Mouse (Mus musculus) midbrain, embryonic 13.5 days (tissue): ENCODE data around the gene Eif5b. TPM values are rescaled to one million over a fixed set of nuclear protein-coding genes. Genes with fewer than 3 reads are reported as not detected.
"Not testable (repeated sequence)": the region's sequence is repeated elsewhere in the genome, so short reads cannot be mapped to it uniquely, and the experiment has no call there.

Source experiments
- ATAC-seq: fragments of 200-750 bp; cut with Nextera tagmentation; 2 replicates; pipeline ENCODE4 v1.8.0; 2017; ENCODE audit warnings: mild to moderate bottlenecking, moderate TSS enrichment, moderate library complexity
- H3K27ac ChIP-seq: fragments of 300-500 bp; sonication (generic); 2 replicates; pipeline ENCODE4 v1.5.1; 2015; ENCODE audit warnings: inconsistent platforms, mild to moderate bottlenecking, moderate library complexity
- H3K27me3 ChIP-seq: fragments of 300-500 bp; sonication (generic); 2 replicates; pipeline ENCODE4 v1.6.1; 2015; ENCODE audit warnings: mild to moderate bottlenecking, inconsistent platforms
- H3K36me3 ChIP-seq: fragments of 300-500 bp; sonication (generic); 2 replicates; pipeline ENCODE4 v1.6.1; 2015; ENCODE audit warnings: mild to moderate bottlenecking, inconsistent platforms
- H3K4me1 ChIP-seq: fragments of 300-500 bp; sonication (generic); replicated peaks from 2 replicates; pipeline ENCODE4 v1.6.1; 2015; ENCODE audit warnings: inconsistent platforms
- H3K4me2 ChIP-seq: fragments of 300-500 bp; sonication (generic); replicated peaks from 2 replicates; pipeline ENCODE4 v1.6.1; 2015; ENCODE audit warnings: moderate library complexity, mild to moderate bottlenecking, inconsistent platforms
- H3K4me3 ChIP-seq: fragments of 300-500 bp; sonication (generic); replicated peaks from 2 replicates; pipeline ENCODE4 v1.5.1; 2015; ENCODE audit warnings: mild to moderate bottlenecking, inconsistent platforms
- H3K9ac ChIP-seq: fragments of 300-500 bp; sonication (generic); replicated peaks from 2 replicates; pipeline ENCODE4 v1.6.1; 2015; ENCODE audit warnings: mild to moderate bottlenecking, inconsistent platforms
- H3K9me3 ChIP-seq: fragments of 300-500 bp; sonication (generic); 2 replicates; pipeline ENCODE4 v1.6.1; 2016; ENCODE audit warnings: mild to moderate bottlenecking, inconsistent platforms
- WGBS: fragments of 180-500 bp; shearing (Covaris S2); methylation state at CpG from one replicate; pipeline ENCODE4 v1.1.7; 2015; 5-methylcytosine and 5-hydroxymethylcytosine counted together
- polyA plus RNA-seq: library from polyadenylated mRNA; unstranded; fragments of >200 nt; fragmentation: Nextera tagmentation; extraction: Ambion mirVana; gene quantifications from 2 replicates; pipeline ENCODE4 v1.2.1, GENCODE M21; 2015

The Eif5b gene
- polyA plus RNA-seq: 26.5 and 27.0 TPM in 2 replicates

DNA sequence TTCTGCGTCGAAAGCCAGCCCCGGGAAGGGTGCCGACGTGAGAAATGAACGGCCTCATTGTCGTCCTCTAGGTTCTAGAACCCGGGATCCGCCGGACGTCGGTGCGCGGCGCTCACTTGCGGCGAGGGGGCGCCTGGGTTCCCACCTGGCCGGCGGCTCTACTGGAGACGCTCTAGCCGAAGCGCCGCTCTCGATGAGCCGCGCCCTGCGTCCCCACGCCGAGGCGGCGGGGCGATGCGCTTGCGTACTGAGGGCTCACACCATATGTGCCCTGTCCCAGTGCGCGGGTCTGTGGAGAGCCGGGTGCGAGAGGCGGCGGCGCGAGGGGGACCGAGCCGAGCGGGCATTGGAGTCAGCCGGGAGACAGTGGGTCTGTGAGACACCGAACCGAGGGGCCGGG lies at the start of gene Eif5b, which contains the start of gene Txndc9:
Gene Eif5b, plus strand, starts transcription at position 144 of the 400 bp plus-strand sequence.
Gene Txndc9, minus strand, starts transcription at position 27 of the 400 bp plus-strand sequence.
- peak within 1 kb of the TSS; percentile 97 for H3K9ac ChIP-seq
- H3K4me1 ChIP-seq: peaks cover 21% of the 10 kb centered on the region
- peak within 1 kb of the TSS; percentile 85 for H3K4me2 ChIP-seq
- H3K4me3 ChIP-seq: peak within 1 kb of the TSS; percentile 95
- WGBS: under 1% methylated on average over 49 of the region's 50 CpGs
- H3K27me3 ChIP-seq: no peaks in the 10 kb centered on the region
- peak within 1 kb of the TSS; percentile 93 for H3K27ac ChIP-seq
- no peaks in the 10 kb centered on the region for H3K9me3 ChIP-seq
- peak; percentile 94 for ATAC-seq
- peaks cover 27% of the 10 kb centered on the region for H3K36me3 ChIP-seq

DNA sequence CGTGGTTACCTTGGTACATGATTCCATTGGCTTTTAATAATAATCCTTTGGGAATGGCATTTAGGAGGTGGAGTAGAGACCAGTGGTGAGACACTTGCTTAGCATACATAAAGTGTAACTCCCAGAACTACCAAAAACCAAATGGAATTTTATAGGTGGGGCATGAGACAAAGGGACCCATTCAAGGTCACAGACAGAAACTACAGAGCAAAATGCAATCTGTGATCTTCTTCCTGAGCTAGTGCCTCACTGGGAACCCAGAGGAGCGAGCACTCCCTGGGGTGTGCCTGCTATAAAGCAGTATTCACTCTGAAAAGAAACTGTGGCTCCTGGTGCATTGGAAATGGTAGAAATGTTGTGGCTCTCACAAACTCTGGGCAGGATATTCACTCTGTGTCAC lies 48.9 kb upstream of the Eif5b start:
- Histone ChIP-seq H3K27me3 (no peaks in the 10 kb centered on the region), H3K9me3 (no peaks in the 10 kb centered on the region), H3K4me3 (no peak overlapping the region), H3K9ac (no peak overlapping the region), H3K4me1 (no peaks in the 10 kb centered on the region), H3K27ac (no peak overlapping the region), H3K36me3 (no peaks in the 10 kb centered on the region), H3K4me2 (no peak overlapping the region)
- no peak for ATAC-seq
- WGBS: 88% methylated on average over 2 of the region's 2 CpGs

DNA sequence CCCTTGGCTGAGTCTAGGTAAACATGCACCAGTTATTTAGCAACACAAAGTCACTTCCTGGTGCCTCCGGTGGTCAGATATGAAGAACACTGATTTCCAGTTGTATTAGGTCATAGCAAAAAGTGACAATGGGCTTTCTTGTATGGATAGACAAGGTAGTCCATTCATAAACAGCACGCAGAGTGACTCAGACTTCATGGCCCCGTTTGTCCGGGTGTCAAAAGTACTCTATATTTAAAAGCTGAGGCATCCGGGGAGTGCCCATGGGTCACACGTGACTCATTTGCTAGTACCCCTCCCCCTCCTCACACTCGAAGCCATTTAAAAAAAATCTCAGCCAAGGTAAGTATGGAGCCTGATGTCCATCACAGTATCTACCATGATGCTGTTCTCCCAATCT lies 43.0 kb upstream of the Eif5b start:
- H3K27me3 ChIP-seq: no peaks in the 10 kb centered on the region
- no peaks in the 10 kb centered on the region for H3K36me3 ChIP-seq
- H3K4me3 ChIP-seq: no peak overlapping the region
- H3K4me1 ChIP-seq: 0 out of 2 replicates have a peak, but pooled peaks cover 6% of the 10 kb centered on the region
- ATAC-seq: no peak
- H3K4me2 ChIP-seq: no peak overlapping the region
- WGBS: 90% methylated on average over 7 of the region's 7 CpGs
- H3K9ac ChIP-seq: no peak overlapping the region
- no peak overlapping the region for H3K27ac ChIP-seq
- no peaks in the 10 kb centered on the region for H3K9me3 ChIP-seq

DNA sequence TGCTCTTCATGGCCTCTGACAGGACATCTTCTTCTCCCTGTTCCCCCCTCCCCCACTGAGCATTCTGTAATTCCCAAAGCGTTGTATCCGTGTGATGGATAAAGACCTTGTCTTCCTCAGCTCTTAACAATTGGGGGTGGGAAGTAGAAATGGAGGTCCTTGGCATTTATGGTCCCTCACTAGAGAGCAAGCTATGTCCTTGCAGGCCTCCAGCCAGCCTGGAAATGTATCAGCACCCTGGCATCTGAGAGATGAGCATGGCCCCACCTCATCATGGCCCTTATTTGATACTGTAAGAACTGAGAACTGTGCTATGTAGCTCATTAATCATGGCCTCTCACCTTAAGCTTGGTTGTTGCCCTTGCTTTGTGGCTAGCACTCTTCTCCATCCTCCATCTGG lies 42.6 kb upstream of the Eif5b start:
- H3K36me3 ChIP-seq: no peaks in the 10 kb centered on the region
- H3K9ac ChIP-seq: no peak overlapping the region
- H3K4me3 ChIP-seq: no peak overlapping the region
- no peaks in the 10 kb centered on the region for H3K9me3 ChIP-seq
- WGBS: 91% methylated on average over 2 of the region's 2 CpGs
- H3K27me3 ChIP-seq: no peaks in the 10 kb centered on the region
- no peak overlapping the region for H3K4me2 ChIP-seq
- ATAC-seq: no peak
- H3K27ac ChIP-seq: no peak overlapping the region
- 0 out of 2 replicates have a peak, but pooled peaks cover 6% of the 10 kb centered on the region for H3K4me1 ChIP-seq

DNA sequence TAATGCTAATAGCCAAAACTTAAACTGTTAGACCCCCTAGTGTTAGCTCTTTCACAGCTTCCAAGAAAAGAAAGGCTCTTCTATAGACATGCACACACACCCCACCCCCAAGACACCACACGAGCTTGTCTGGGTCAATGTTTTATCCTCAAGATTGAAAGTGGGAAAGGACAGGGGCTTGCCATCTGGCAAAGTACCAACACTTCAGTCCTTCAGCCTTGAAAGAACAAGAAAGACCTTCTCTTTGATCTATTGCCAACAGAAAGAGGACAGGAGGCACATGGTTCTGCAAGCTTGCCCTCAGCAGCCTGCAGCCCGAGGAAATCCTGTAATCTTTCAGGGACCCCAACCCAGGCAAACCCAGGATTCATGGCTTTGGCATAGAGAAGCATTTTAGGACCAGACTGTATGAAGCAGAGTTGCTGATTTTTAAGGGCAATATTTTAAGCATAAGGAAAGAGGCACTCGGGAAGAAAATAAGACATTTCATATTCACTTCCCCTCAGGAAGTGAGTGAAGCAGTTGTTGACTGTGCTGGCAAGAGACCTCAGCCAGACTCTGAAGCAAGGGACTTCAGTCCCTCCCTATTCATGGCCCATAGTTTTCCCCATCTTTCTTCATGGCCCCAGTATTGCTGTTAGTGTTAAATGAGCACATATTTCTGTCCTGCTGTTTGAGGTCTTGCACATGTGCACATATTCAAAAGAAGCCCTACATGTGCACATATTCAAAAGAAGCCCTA lies 40.9 kb upstream of the Eif5b start:
- no peak overlapping the region for H3K4me2 ChIP-seq
- 0 out of 2 replicates have a peak, but pooled peaks cover 6% of the 10 kb centered on the region for H3K4me1 ChIP-seq
- no peaks in the 10 kb centered on the region for H3K27me3 ChIP-seq
- 0 out of 2 replicates have a peak, but pooled peaks cover 2% of the 10 kb centered on the region for H3K9me3 ChIP-seq
- H3K27ac ChIP-seq: no peak overlapping the region
- ATAC-seq: no peak
- no peaks in the 10 kb centered on the region for H3K36me3 ChIP-seq
- H3K9ac ChIP-seq: no peak overlapping the region
- 28% methylated on average over 3 of the region's 3 CpGs for WGBS
- no peak overlapping the region for H3K4me3 ChIP-seq

DNA sequence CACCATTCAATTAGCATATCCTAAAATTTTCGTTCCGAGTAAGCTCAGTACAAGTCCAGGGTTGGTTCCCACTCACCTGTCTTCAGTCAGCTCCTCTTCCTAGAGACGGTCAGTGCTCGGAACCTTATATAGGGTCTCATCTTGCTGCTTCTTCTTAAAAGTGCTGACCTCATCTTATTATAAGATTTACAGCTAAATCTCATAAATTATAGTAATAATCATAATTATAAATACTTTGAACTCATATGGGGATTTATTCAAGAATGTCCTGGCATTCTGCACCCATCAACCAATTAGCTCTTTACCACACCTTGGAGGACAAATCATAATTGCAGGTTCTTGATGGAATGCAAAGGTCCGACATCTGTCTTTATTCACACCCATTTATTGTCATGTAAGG lies 40.2 kb upstream of the Eif5b start, which contains the start of gene Lyg1:
Gene Lyg1, minus strand, starts transcription at position 101 of the 400 bp plus-strand sequence.
- H3K4me1 ChIP-seq: 0 out of 2 replicates have a peak, but pooled peaks cover 6% of the 10 kb centered on the region
- 0 out of 2 replicates have a peak, but pooled peaks cover 3% of the 10 kb centered on the region for H3K9me3 ChIP-seq
- 90% methylated on average over 5 of the region's 5 CpGs for WGBS
- no peaks in the 10 kb centered on the region for H3K36me3 ChIP-seq
- H3K27me3 ChIP-seq: no peaks in the 10 kb centered on the region
- no peak within 1 kb of the TSS for H3K4me2 ChIP-seq
- no peak within 1 kb of the TSS for H3K27ac ChIP-seq
- H3K9ac ChIP-seq: no peak within 1 kb of the TSS
- no peak for ATAC-seq
- H3K4me3 ChIP-seq: no peak within 1 kb of the TSS

DNA sequence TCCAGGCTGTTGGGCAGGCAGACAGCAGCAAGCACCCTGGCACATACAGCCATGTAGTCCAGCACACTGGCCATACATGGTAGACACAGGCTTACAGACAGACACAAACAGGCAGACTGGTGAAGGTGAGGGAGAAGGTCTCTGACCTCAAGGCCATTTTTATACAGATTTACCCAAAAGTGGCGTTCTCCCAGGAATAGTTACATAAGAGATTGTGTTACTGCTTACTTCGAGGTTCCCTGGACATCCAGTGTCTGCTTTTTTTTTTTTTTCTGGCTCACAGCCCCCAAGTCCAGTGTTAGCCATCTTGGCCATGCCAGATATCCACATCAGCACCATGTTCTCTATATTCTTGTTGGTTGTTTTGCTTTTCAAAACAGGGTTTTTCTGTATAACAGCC lies 39.3 kb upstream of the Eif5b start:
- H3K36me3 ChIP-seq: no peaks in the 10 kb centered on the region
- H3K4me2 ChIP-seq: no peak overlapping the region
- no peak overlapping the region for H3K27ac ChIP-seq
- no peak for ATAC-seq
- 0 out of 2 replicates have a peak, but pooled peaks cover 3% of the 10 kb centered on the region for H3K9me3 ChIP-seq
- no peak overlapping the region for H3K4me3 ChIP-seq
- H3K4me1 ChIP-seq: 0 out of 2 replicates have a peak, but pooled peaks cover 6% of the 10 kb centered on the region
- H3K9ac ChIP-seq: no peak overlapping the region
- WGBS: 92% methylated on average over 2 of the region's 2 CpGs
- no peaks in the 10 kb centered on the region for H3K27me3 ChIP-seq

DNA sequence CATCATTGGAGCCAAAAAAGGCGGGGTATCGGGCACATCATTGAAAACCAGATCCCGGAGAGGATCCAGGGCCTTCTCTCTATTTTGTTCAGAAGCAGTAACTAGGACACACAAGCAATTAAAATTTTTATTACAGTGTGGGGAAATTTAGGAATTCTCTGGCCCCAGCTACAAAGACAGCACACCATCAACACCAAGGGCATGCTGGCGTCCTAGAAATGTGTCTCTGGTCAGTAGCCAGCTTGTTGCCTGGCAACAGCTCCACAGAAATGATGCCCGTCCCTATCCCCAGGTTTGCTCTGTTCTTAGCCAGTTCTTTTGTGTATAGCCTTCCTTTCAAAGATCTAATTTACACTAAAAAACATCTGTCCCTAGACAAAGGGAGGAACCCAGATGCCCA lies 38.3 kb upstream of the Eif5b start:
- Histone ChIP-seq H3K4me3 (no peak overlapping the region), H3K36me3 (no peaks in the 10 kb centered on the region), H3K27ac (no peak overlapping the region), H3K4me1 (0 out of 2 replicates have a peak, but pooled peaks cover 6% of the 10 kb centered on the region), H3K27me3 (no peaks in the 10 kb centered on the region), H3K9ac (no peak overlapping the region), H3K4me2 (no peak overlapping the region), H3K9me3 (0 out of 2 replicates have a peak, but pooled peaks cover 3% of the 10 kb centered on the region)
- 63% methylated on average over 5 of the region's 5 CpGs for WGBS
- 0 out of 2 replicates have a peak, but pooled peaks have one; percentile 53 for ATAC-seq

DNA sequence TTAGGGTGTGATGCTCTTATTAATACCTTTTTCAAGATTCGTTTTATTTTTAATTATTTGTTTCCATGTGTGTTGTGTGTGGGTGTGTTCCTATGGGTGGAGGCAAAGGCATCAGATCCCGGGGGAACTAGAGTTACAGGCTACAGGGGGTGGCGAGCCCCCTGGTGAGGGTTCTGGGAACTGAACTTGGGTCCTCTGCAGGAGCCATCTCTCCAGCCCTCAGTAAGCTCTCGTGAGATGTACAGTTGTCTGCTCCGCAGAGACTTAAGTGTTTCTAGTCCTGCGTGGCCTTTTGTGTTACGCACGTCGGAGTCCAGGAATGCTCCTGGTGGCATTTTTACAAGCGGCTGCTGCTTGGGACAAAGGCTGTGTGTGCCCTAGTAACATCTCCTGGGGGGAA lies 32.2 kb upstream of the Eif5b start:
- H3K27ac ChIP-seq: no peak overlapping the region
- H3K9me3 ChIP-seq: 0 out of 2 replicates have a peak, but pooled peaks cover 3% of the 10 kb centered on the region
- H3K4me3 ChIP-seq: no peak overlapping the region
- H3K4me1 ChIP-seq: no peaks in the 10 kb centered on the region
- no peaks in the 10 kb centered on the region for H3K36me3 ChIP-seq
- WGBS: 72% methylated on average over 10 of the region's 10 CpGs
- no peak for ATAC-seq
- H3K27me3 ChIP-seq: no peaks in the 10 kb centered on the region
- H3K4me2 ChIP-seq: no peak overlapping the region
- no peak overlapping the region for H3K9ac ChIP-seq

DNA sequence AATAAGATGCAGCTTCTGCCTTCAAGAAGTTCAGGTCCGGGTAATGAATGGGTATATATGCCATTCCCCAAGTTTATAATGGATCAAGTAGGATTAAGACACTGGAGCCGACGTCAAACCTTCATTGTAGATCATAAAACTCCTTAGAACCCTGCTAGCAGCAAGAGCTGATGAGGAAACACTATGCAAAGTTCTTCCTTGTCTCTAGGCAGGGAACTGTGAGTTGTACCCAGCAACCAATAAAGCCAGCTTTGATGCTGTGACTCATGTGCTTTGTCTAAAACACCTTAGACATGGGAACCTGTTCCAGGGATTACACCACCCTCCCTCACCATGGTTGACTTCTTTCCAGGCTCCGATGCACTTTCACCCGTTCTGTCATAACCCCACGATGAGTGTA lies 29.1 kb upstream of the Eif5b start:
- Histone ChIP-seq H3K4me2 (no peak overlapping the region), H3K4me3 (no peak overlapping the region), H3K27ac (no peak overlapping the region), H3K27me3 (no peaks in the 10 kb centered on the region), H3K36me3 (no peaks in the 10 kb centered on the region), H3K9ac (no peak overlapping the region), H3K9me3 (no peaks in the 10 kb centered on the region), H3K4me1 (no peaks in the 10 kb centered on the region)
- 86% methylated on average over 6 of the region's 6 CpGs for WGBS
- no peak for ATAC-seq

DNA sequence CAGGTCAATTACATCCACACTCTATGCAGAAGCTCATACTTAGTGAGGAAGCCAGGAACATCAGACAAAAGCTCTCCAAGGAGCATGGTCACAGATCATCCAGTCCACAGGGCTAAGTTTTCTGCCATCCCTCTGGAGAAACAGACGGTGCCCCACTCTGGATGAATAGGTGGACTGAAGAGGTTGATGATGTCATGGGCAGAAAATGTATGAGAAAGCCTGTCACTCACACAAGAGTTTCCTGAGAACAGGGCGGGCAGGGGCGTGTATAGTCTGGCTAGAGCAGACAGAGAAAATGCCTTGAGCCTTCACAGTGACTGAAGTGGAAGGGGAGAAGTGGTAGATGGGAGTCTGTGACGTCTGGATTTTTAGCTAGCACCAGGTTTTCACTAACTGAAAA lies 26.3 kb upstream of the Eif5b start:
- no peak for ATAC-seq
- no peak overlapping the region for H3K4me3 ChIP-seq
- no peaks in the 10 kb centered on the region for H3K27me3 ChIP-seq
- no peak overlapping the region for H3K9ac ChIP-seq
- no peaks in the 10 kb centered on the region for H3K9me3 ChIP-seq
- no peaks in the 10 kb centered on the region for H3K36me3 ChIP-seq
- H3K4me2 ChIP-seq: no peak overlapping the region
- H3K27ac ChIP-seq: no peak overlapping the region
- WGBS: 64% methylated on average over 4 of the region's 4 CpGs
- no peaks in the 10 kb centered on the region for H3K4me1 ChIP-seq

DNA sequence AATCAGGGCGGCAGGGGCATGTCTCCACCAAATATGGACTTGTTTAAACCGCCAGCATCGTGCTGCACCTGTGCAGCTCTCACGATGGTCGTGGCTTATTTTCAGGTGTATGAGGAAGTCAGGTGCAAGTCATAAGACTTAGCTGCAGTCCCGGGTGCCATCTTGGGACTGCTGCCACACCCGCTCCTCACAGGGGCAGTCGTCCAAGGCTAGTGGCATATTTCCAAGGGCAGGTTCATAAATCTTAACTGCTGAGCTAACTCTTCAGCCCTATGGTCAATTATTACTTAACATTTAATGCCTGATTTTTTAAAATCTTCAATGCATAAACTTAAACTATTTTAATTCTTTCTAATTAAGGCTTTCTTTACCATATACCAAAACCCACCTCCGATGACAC lies 21.1 kb upstream of the Eif5b start:
- not testable (repeated sequence) for H3K36me3 ChIP-seq, H3K9ac ChIP-seq, ATAC-seq, H3K27me3 ChIP-seq, H3K27ac ChIP-seq, H3K9me3 ChIP-seq, H3K4me2 ChIP-seq, H3K4me1 ChIP-seq, H3K4me3 ChIP-seq
- WGBS: 85% methylated on average over 9 of the region's 9 CpGs
